Mouse (Mus musculus): ENCODE data around the gene Dbn1.

Gene Dbn1

DNA sequence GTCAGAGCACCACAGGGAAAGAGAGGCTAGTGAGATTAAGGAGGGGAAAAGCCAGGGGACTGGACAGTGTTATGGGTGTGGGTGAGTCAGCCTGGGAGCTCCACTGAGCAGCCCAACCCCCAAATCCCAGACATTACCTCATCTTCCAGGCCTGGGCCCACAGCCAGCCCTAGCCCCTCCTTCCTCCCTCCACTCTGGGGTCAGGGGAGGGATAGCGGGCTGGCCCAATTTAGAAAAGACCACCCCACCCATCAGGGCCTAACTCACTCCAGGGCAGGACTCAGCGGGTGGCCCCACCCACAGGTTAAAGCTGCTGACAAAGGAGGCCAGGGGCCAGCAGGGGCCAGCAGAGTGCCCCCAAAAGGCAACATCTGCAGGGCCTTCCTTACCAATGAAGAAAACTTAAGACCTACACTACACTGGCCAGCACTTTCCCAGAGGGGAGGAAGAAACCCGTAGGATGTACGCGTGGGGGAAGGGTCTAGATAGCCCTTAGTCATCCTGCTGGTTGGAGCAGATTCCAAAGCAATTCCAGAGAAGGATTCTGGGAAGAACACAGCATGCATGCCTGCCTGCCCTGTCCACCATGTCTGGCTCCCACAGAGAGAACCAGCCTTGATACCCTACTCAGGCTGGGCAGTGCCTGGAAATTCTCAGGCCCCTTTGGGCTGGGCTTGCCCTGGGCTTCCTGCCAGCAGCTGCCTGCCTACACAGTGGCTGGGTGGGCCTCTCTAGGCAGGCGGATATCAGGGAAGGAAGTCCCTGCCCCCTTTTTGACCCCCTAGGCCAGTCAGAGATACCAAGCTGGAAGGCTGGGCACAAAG, 23.0 kb upstream of the Dbn1 start:
- no peak for DNase-seq (ENCODE audit: low spot score)

DNA sequence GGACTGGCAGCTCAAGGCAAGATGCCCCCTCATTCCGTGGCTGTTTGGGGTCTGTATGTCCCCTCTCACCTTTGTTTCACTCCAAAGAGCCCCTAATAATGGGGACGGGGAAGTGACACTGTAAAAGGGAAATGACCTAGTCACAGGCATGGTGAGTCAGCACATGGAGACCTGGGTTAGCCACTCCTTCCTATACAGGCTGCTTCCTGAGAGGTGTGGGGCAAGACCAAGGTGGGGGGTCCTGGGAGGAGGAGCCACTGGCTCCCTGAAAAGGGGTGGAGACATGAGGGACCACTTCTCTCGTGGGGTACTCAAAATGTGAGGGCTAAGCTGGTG, 22.4 kb upstream of the Dbn1 start:
- no peak for DNase-seq (ENCODE audit: low spot score)

DNA sequence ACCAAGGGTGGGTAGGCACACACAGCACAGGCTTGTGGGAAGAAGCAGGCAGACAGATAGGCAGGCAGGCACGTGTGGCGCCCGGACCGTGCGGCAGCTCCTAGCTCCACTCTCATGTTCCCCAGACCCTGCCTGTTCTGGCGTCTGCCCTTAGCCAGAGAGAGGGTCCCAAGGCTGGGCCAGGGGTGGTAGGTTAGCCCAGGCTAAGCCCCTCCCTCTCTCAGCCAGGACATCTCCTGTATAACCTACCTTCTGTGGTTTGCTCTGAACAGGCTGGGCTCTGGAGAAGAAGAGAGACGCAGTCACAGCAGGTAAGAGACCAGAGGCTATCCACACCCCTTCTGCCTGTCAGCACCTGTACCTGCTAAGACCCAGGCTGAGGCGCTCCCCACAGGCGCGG, 20.6 kb upstream of the Dbn1 start:
- no peak for DNase-seq (ENCODE audit: low spot score)

DNA sequence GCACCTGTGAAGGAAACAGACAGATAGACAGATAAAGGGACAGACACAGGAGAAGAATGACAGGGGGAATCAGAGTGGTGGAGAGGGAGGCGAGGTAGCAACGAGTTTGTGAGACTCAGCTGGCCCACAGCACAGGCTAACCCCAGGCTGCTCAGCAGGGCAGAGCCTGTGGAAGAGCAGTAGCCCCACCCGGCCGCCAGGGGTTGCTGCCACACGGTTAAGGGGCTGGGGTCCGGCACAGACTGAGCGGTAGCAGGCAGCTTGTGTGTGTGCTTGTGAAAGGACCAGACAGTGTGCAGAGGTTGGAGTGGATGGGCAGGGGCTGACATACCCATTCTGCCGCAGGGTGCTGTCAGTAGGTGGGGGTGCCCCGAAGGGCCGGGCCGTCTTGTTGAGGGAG, 20.0 kb upstream of the Dbn1 start:
- no peak for DNase-seq (ENCODE audit: low spot score)

DNA sequence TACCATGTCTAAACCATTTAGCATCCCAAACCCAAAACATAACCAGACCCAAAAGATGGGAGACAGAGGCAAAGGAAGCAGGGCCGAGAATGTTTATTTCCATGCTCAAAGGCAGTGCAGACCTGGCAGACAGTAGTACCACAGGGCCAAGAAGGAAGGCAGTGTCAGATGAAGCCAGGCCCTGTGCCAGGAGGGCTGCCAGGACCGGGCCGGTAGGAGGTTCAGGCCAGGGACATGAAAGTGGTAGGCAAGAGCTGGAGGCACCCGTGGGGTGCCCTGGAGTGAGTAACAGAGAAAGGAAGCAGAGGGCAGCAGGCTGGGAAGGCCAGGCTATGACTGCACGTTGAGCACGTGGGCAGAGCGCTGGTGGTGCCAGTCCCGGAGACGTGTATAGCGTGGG, 18.8 kb upstream of the Dbn1 start:
- DNase-seq (ENCODE audit: low spot score) = no peak

DNA sequence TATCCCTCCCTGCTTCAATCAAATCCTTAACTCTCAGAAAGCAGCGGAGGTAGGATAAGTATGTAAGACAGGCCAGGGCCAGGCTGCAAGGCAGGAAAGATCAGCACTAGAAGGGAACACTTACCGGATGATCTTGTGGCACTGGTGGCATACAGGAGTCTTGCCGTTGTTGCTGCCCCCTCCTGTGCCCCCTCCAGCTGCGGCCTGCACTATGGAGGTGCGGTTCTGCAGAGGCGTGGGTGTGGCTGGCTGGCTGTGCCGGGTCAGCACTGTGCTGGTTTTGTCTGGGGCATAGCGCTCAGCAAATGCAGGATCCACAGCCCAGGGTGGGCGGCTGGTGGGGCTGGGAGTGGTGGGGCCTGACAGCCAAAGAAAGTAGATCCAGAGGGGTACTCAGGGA, 17.9 kb upstream of the Dbn1 start:
- no peak for DNase-seq (ENCODE audit: low spot score)

DNA sequence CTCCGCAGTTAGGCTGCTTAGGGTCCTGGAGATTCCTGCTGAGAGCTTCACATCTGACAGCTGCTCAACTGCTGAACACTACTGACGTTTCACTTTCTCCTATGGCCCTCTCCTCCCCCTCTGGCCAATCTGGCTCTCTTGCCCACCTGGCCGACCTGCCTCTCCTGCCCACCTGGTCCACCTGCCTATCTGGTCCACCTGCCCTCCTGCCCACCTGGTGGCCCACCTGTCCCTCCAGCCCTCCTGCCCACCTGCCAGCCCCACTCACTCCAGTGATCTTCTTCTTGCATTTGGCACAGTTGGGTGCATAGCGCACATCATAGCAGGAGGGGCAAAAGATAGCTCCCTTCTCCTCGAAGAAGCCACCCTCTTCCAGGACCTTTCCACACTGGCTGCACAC, 16.5 kb upstream of the Dbn1 start:
- DNase-seq (ENCODE audit: low spot score) = no peak

DNA sequence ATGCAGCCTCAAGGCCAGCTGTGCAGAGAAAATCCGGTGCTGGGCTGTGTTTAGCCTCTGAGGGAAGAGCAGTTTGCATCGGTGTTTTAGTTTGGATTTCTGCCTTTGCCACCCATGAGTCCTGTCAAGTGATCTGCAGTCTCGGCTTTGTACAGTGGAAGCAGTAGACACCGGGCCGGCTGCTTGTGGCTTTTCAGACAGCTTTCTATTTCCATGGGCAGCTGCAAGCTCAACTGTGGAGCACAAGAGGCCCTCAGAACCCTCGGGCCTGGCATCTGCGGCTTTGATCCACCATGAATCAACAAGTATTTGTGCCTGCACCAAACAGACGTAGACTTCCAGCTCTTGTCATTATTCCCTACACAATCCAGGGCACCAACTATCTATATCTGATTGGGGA, 14.5 kb upstream of the Dbn1 start:
- no peak for DNase-seq (ENCODE audit: low spot score)

DNA sequence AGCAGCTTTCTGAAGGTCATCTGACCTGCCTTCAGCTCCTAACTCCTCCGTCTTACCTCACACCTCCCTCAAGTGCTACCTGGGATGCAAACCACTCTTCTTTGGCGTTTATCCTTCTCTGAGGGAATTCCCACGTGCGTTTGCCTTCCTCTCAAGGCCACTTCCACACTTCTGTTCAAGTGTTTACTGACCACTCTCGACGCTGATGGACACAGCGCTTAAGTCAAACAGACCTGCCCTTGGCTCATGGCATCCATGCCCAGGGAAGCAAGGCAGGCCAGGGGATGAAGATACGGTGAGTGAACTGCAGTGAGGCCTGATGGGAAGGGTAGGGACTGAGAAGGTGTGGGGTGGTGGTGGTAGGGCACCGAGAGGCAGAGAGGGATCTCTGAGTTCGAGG, 12.7 kb upstream of the Dbn1 start:
- no peak for DNase-seq (ENCODE audit: low spot score)

DNA sequence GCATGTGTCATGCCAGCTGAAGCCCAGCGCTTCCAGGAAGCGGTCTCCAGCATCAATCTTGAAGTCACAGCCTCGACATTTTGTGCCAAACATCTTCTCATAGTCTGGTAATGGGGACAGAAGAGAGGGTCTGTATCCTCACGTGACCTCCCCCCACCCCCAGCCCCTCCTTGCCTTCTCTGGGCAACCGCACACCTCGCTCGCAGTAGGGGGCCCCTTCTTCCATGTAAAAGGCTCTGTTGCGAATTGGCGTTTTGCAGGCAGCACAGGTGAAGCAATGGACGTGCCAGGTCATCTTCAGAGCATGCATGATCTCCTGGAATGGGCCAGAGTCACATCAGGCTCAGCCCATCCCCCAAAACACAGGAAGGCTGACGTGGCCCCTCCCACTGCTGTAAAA, 11.0 kb upstream of the Dbn1 start:
- no peak for DNase-seq (ENCODE audit: low spot score)

DNA sequence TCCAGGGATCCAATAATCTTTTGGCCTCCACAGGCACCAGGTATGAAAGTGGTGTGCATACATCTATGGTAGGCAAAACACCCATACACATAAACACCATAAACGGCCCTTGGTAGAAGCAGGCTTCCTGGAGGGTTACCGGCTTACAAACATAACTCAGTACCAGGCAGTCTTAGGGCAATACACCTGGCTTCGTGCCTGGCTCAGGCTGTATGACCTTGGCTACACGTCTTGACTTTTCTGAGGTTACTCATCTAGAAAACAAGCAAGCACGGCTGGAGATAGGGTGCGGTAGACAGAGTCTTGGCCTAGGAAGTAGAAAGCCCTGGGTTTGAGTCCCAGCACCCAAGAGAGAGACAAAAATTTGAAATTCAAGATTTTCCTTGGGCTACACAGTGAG, 8.8 kb upstream of the Dbn1 start:
- DNase-seq (ENCODE audit: low spot score) = no peak

DNA sequence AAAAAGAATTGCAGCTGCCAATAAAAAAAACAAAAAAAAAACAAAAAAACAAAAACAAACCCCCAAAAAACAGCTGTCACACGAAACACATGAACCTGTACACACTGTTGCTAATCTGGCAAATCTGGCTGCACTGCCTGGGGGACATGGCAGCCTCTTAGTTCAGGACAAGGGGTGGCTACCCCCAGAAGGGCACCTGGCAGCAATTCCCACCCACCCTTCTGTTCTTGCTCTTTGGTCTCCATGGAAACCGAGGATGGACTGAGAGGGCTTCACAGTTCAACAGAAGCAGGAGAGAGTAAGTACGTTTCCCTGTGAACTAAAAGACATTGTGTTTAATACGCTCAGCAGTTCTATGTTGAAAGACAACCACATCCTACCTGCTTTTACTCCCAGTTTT, 7.8 kb upstream of the Dbn1 start:
- no peak for DNase-seq (ENCODE audit: low spot score)

DNA sequence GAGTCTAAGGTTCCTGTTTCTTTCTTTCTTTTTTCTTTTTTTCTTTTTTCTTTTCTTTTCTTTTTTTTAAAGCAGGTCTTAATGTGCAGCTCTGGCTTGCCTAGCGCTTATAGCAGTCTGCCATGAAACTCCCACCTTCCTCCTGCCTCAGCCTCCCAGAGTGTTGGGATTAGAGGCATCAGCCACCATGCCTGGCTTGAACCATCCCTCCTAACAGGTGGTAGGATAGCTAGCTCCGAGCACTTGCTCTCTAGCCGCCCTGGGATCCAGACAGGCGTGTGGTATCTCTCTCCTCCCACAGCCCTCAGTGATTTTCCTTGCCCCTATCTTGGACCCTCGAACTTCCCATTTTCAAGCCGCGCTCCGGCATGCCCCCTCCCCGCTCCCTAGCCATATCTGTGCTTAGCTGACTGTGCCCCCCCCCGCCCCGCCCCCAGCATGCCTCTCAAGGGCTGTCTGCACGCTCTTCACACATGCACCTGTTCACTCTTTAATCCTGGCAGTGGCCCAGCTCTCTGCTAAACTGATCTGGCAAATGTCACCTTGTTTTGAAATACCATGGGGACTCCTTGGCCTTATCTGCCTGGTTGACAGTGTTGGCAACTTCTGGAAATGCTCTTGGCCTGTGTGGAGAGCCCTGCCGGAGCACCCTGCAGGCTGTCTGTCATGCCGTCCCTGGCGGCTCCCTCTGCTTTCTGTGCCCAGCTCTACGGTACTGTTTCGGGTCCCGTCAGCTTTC, 7.1 kb upstream of the Dbn1 start:
- DNase-seq (ENCODE audit: low spot score) = no peak

DNA sequence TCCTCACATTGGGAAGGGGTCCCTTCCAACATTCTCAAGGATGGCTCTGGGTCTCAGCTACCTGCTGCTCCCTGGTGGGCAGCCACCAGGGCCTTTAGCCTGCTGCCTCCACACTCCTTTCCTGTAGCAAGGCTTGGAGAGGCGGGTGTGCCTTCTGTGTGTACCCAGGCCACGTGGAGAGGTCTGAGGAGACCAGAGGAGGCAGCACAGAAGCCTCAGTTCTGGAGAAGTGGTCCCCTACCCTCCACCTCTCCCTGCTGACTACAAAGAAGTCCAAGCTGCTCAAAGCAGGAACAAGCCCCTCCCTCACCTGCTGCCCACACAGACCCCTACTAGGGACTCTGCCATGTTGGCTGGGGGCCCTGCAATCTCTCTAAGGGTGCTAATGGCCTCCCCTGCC, 6.3 kb upstream of the Dbn1 start:
- no peak for DNase-seq (ENCODE audit: low spot score)

DNA sequence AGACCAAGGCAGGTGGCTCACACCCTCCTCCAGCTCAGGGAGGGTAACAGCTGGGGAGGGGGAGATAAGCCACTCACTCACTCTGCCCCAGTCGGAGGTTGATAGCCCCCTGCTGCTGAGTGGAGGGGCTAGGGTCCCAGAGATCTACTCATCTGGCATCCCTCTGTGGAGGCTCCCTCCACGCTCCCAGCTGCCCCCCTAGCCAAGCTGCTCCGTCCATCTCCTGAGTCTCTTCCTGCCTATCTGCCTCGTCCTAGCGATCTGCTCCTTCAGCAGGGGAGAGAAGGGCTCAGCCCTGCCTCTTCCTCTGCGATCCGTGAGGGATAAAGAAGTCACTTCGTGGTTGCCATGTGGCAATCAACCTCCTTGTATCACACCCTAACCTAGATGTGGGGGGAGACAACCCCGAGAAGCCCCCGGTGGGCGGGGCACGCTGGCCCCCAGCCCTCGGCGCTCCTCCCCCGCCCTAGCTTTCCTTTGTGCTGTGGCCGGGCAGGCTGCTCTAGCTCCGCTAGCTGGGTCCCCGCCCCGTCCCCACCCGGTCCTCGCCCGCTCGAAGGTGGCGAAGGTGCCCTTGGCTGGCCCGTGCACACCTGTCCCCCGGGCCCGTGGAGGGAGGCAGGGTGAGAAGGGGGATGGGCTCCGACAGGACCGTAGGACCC, 864 bp downstream of the Dbn1 start:
- no peak for DNase-seq (ENCODE audit: low spot score)

DNA sequence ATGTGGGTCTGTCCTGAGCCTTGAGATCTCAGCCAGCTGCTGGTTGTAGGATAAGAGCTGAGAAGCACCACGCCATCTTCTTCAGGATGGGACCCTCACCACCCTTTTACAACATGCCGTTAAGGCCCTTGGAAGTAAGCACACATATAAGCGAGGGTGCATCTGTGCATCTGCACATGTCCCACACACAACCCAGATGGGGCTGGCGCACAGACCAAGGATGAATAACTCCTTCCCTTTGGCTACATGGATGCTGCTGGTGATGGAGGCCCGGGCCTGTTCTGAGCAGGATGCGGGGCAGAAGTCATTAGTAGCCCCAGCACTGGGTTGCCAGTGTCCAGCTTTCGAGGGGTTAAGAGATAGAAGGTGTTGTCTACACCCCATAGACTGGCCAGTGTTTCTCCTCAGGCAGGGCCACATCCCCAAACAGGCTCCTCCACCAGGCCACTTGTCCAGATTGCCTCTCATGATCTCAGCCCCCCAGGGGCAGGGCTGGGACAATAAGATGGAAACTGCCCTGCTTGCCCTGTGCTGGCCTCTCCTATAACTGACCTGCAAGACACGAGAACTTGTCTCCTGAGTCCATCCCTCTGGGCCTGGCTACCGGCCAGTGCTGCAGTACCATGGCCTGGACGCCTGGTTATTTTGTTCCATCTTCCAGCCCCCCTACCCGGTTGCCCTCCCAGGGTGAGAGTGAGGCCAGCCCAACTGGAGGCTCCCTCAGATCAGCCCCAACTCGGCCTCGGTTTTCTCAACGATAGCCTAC, 1.7 kb downstream of the Dbn1 start:
- DNase-seq (ENCODE audit: low spot score) = no peak

DNA sequence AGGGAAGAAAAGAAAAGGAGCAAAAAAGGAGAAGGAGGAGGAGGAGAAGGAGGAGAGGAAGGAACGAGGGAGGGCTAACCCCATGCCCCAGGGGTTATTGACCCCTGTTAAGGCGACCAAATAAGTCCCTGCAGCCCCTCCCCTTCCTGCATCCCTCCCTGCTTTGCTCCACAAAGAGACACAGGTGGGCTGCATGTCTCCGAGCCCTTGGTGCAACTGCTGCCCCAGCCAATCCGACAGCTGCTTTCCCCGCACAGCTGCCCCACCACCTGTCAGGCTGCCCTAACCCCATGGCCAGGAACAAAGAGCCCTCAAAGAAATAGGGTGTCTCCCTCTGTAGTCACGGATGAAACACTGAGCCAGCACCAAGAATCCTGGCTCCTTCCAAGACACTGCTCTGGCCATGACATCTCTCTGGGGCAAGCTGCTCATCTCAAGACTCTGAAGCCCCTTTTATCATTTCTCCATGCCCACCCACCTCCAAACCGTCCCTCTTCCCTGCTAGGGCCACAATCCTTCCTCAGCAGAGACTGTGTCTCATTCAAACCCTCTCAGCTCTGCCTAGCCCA, 3.3 kb downstream of the Dbn1 start:
- no peak for DNase-seq (ENCODE audit: low spot score)

DNA sequence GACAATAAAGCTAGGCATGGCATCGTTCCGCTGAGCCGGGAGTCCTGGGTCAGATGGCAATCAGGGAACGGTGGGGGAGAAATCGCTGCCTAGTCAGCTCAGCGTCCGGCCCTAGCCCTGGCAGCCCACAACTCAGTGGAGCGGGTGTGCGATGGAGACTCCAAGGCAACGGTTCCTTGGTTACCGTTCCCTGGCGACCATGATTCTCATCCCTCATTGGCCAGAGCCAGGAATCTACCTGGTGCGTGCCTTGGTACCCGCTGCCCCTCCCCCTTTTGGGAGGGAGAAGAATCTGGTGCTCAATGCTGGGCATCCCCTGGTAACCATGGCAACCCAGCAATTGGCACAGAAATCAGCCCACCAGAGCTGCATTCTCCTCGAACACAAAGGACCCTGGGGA, 4.3 kb downstream of the Dbn1 start:
- peak; percentile 92 for DNase-seq (ENCODE audit: low spot score)

DNA sequence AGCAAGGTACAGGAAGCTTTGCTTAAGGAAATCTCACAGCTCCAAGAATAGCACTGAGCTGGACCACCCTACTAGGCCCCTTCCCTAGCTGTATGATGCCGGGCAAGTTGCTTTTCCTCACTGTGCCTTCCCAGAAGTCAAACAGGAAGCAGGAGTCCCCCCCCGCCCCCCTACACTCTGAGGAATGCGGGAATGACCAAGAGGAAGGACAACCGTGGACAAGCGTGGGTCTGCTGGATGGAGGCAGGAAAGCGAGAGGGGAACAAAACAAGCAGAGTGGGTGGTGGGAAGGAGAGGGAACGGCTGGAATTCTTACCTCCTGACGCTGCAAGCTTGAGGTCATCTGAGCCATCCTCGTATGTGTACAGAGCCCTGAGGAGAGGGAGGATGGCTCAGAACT, 4.8 kb downstream of the Dbn1 start:
- no peak for DNase-seq (ENCODE audit: low spot score)

DNA sequence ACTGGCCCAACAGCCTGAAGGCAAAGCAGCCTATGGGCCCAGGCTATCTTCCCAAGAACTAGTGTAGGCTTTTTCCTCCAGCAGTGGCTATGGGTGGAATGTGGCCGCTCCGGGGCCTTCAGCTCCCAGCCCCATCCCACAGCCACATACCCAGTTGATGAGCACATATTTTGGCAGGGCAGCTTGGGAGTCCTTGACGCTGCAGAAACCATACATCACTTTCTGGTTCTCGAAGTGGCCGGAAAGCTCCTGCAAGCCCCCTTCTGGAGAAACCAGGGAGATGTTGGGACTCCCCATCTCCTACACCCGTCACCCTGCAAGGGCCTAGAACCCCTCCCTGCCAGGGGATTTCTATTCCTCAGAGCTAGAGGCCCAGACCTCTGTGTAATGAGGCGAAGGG, 5.4 kb downstream of the Dbn1 start:
- no peak for DNase-seq (ENCODE audit: low spot score)

DNA sequence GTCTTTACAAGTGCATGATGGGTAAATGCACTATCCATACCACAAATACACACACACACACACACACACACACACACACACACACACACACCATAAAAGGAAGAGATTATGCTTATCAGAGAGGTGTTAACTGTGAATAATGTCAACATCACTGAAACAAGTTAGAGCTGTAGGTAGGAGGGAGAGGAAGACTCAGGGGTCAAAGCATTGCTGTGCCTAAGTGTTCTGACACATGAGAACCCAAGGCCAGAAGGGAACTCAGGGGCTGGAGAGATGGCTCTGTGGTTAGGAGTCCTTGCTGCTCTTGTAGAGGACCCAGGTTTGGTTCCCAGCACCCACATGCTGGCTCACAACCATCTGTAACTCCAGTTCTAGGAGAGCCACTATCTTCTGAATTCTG, 8.0 kb downstream of the Dbn1 start:
- no peak for DNase-seq (ENCODE audit: low spot score)

DNA sequence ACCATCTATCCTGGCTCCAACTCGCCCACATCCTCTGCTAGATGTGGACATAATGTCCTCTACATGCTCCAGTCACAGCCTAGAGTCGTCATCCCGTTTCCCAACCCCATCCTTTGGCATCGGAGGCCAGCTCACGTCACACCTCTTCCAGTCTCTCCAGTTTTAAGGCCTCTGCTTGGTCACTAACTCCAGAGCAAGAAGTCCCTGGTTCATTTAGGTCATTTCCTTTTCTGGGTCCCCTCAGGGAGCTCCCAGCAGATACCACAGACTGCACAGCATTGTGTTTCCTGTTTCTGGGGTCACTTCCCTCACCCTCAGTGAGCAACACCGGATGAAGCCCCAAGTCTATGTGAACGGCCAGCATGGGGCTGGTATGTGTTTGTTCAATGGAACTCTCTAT, 8.9 kb downstream of the Dbn1 start:
- DNase-seq (ENCODE audit: low spot score) = no peak
